Mouse (Mus musculus) cortical plate, adult 2 months (tissue): ENCODE data around the gene Lclat1.
A peak's percentile ranks its signal among the peaks of the same experiment; 100 is the strongest.

Experiments
- CTCF ChIP-seq: fragments of 200-500 bp; IDR thresholded peaks from 2 replicates; pipeline ENCODE4 v1.5.1; 2011; ENCODE audit warnings: mild to moderate bottlenecking, control low read depth, low read length; ENCODE audit not compliant: insufficient read depth; ENCODE audit errors: extremely low read depth
- POLR2A ChIP-seq: fragments of 200-500 bp; IDR thresholded peaks from 2 replicates; pipeline ENCODE4 v1.6.1; 2011; ENCODE audit warnings: mild to moderate bottlenecking, low read length, control low read depth; ENCODE audit not compliant: insufficient read depth; ENCODE audit errors: extremely low read depth

DNA sequence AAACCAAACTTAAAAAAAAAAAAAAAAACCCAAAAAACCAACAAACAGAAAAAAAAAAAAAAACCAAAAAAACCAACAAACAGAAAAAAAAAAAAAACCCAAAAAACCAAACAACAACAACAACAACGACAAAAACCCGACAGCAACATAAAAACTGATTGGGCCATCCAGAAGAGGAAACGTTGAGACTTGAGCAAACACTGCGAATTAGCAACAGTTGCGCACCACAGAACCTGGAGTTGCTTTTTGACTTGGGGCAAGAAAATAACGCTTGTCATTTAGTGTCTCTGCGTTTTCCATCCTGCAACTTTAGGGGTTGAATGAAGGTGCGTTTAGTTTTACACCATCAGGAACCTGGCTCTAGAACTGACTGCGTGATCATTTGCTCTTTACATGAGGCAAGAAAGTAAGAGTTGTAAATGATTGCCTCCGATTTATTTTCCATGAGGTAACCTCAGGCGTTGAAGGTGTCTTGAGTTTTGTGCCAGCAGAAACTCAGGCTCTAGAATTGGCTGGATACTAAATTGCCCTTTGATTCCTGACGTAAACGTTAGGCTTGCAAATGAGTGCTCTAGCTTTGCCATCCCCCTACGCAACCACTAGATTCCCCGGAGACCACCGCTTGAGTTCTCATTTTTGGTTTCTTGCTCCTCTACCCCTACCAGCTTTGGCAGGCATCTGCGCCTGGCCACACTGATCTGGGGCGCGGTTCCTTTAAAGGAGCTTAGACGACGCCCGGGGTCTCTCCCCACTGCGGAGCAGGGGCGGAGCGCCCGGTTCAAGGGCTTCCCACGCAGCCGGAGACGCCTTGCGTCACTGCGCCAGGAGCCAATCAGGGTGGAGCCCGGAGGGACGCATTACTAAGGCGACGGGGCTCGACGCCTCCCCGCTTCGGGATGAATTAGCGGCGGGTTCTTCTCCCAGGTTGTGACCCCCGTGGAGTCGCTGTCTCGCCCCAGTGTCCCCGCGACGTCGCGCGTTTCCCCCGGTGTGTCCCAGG, at the start of gene Lclat1:
- TF ChIP-seq POLR2A (peak; percentile 53), CTCF (no peak)
